Mouse (Mus musculus): ENCODE measurements at regions not wholly inside any gene's neighbourhood (a gene's known extent, or its start where the extent isn't known, plus 50 kb on each side); places are given as distances from the start of the nearest gene placed in this dataset.
"Not testable (repeated sequence)": the region's sequence is repeated elsewhere in the genome, so short reads cannot be mapped to it uniquely, and the experiment has no call there.

- no peak for DNase-seq (ENCODE audit: low read depth, low spot score)
Measured at GRCm38 (mm10) chr10:96188168-96188567, 51.8 kb downstream of the Gm5426 start.

GRCm38 (mm10) chr10:96190168-96190987 is 54.0 kb downstream of the Gm5426 start:
- DNase-seq (ENCODE audit: low read depth, low spot score), result no peak

- DNase-seq (ENCODE audit: low read depth, low spot score), result no peak
Measured at GRCm38 (mm10) chr10:96200932-96201641, 64.7 kb downstream of the Gm5426 start.

GRCm38 (mm10) chr10:96201891-96202290 is 65.5 kb downstream of the Gm5426 start:
- DNase-seq (ENCODE audit: low read depth, low spot score), result no peak

GRCm38 (mm10) chr10:96202871-96203270 is 66.5 kb downstream of the Gm5426 start:
- DNase-seq (ENCODE audit: low read depth, low spot score), result no peak

- DNase-seq (ENCODE audit: low read depth, low spot score), result no peak
Measured at GRCm38 (mm10) chr10:96204198-96204597, 67.8 kb downstream of the Gm5426 start.

- no peak for DNase-seq (ENCODE audit: low read depth, low spot score)
Measured at GRCm38 (mm10) chr10:96209171-96209570, 72.8 kb downstream of the Gm5426 start.

- DNase-seq (ENCODE audit: low read depth, low spot score), result no peak
Measured at GRCm38 (mm10) chr10:96211189-96211588, 74.8 kb downstream of the Gm5426 start.

- DNase-seq (ENCODE audit: low read depth, low spot score), result peak; percentile 93
Measured at GRCm38 (mm10) chr10:96213876-96214275, 77.5 kb downstream of the Gm5426 start.

- no peak for DNase-seq (ENCODE audit: low read depth, low spot score)
Measured at GRCm38 (mm10) chr10:96214285-96214684, 77.9 kb downstream of the Gm5426 start.

GRCm38 (mm10) chr10:96214946-96215345 is 78.5 kb downstream of the Gm5426 start:
- no peak for DNase-seq (ENCODE audit: low read depth, low spot score)

- no peak for DNase-seq (ENCODE audit: low read depth, low spot score)
Measured at GRCm38 (mm10) chr10:96220731-96221130, 84.3 kb downstream of the Gm5426 start.

- no peak for DNase-seq (ENCODE audit: low read depth, low spot score)
Measured at GRCm38 (mm10) chr10:96230391-96230790, 94.0 kb downstream of the Gm5426 start.

GRCm38 (mm10) chr10:96231309-96231708 is 94.9 kb downstream of the Gm5426 start:
- DNase-seq (ENCODE audit: low read depth, low spot score), result no peak

GRCm38 (mm10) chr10:96232889-96233288 is 96.5 kb downstream of the Gm5426 start:
- DNase-seq (ENCODE audit: low read depth, low spot score), result no peak

GRCm38 (mm10) chr10:96234564-96235412 is 98.4 kb downstream of the Gm5426 start:
- no peak for DNase-seq (ENCODE audit: low read depth, low spot score)

- DNase-seq (ENCODE audit: low read depth, low spot score), result not testable (repeated sequence)
Measured at GRCm38 (mm10) chr10:96236031-96236430, 99.6 kb downstream of the Gm5426 start.

- no peak for DNase-seq (ENCODE audit: low read depth, low spot score)
Measured at GRCm38 (mm10) chr10:96236777-96237373, 100.5 kb downstream of the Gm5426 start.

- DNase-seq (ENCODE audit: low read depth, low spot score), result no peak
Measured at GRCm38 (mm10) chr10:96237572-96238130, 101.2 kb downstream of the Gm5426 start.

GRCm38 (mm10) chr10:96238251-96238650 is 101.8 kb downstream of the Gm5426 start:
- no peak for DNase-seq (ENCODE audit: low read depth, low spot score)

GRCm38 (mm10) chr10:96238850-96239249 is 102.4 kb downstream of the Gm5426 start:
- DNase-seq (ENCODE audit: low read depth, low spot score), result no peak
